Mouse (Mus musculus) gastrocnemius, adult 2 months (tissue): ENCODE data around the gene Pdgfd. TPM values are rescaled to one million over a fixed set of nuclear protein-coding genes. Genes with fewer than 3 reads are reported as not detected.

ENCODE experiments used
- DNase-seq: peaks from one replicate; pipeline ENCODE4 v3.0.0; 2022
- H3K27ac ChIP-seq: fragments of 200-600 bp; 2 replicates; pipeline ENCODE4 v1.8.1; 2022; ENCODE audit warnings: mild to moderate bottlenecking
- H3K4me3 ChIP-seq: fragments of 200-600 bp; 2 replicates; pipeline ENCODE4 v1.8.1; 2022; ENCODE audit warnings: mild to moderate bottlenecking, moderate library complexity
- CTCF ChIP-seq: fragments of 200-600 bp; IDR thresholded peaks from 2 replicates; pipeline ENCODE4 v1.8.1; 2022; ENCODE audit warnings: antibody characterized with exemption, mild to moderate bottlenecking, moderate library complexity
- intact Hi-C: fragments of 180-260 bp; cut with DNase I; formaldehyde crosslinking; loops from one replicate; pipeline ENCODE4 v1.15.1; 2025
- total RNA-seq, 2 experiments: library from RNA; stranded (reverse); gene quantifications; 2 replicates each; pipeline ENCODE4 v1.2.3; 2021

The Pdgfd gene
- total RNA-seq, 2 experiments from 2014 or later = 3.2 to 4.7 TPM

GRCm38 (mm10) chr9:6257072-6257471, 88.7 kb downstream of the Pdgfd start:
- no peak for TF ChIP-seq CTCF
- H3K27ac ChIP-seq = no peak overlapping the region
- intact Hi-C loops = no loop called here

GRCm38 (mm10) chr9:6264820-6265219, 96.4 kb downstream of the Pdgfd start:
- no peak for DNase-seq
- H3K27ac ChIP-seq = no peak overlapping the region
- no peak for TF ChIP-seq CTCF
- no peak overlapping the region for H3K4me3 ChIP-seq
- intact Hi-C loops = no loop called here

More at GRCm38 (mm10) chr9:6257072-6257471, 88.7 kb downstream of the Pdgfd start:
- no peak for DNase-seq
- H3K4me3 ChIP-seq = no peak overlapping the region

- intact Hi-C loops = no loop called here
- H3K4me3 ChIP-seq = no peak within 1 kb of the TSS
- H3K27ac ChIP-seq = no peak within 1 kb of the TSS
- no peak for TF ChIP-seq CTCF
- no peak for DNase-seq
Observed at GRCm38 (mm10) chr9:6269796-6270280, 101.5 kb downstream of the Pdgfd start, which contains the start of gene Ddi1. Gene Ddi1 (minus strand): TSS chr9:6269846.

GRCm38 (mm10) chr9:6276395-6276794, 108.0 kb downstream of the Pdgfd start:
- DNase-seq = no peak

GRCm38 (mm10) chr9:6277526-6277925, 109.1 kb downstream of the Pdgfd start:
- intact Hi-C loops = no loop called here
- no peak for DNase-seq
- Histone ChIP-seq H3K27ac (no peak overlapping the region), H3K4me3 (no peak overlapping the region)
- TF ChIP-seq CTCF = no peak

More at GRCm38 (mm10) chr9:6276395-6276794, 108.0 kb downstream of the Pdgfd start:
- no peak for TF ChIP-seq CTCF
- Histone ChIP-seq H3K27ac (no peak overlapping the region), H3K4me3 (no peak overlapping the region)
- intact Hi-C loops = no loop called here

GRCm38 (mm10) chr9:6286770-6287169, 118.4 kb downstream of the Pdgfd start:
- no peak for DNase-seq
- TF ChIP-seq CTCF = no peak
- no peak overlapping the region for H3K4me3 ChIP-seq
- H3K27ac ChIP-seq = no peak overlapping the region
- intact Hi-C loops = no loop called here

- Histone ChIP-seq H3K27ac (no peak overlapping the region), H3K4me3 (no peak overlapping the region)
- intact Hi-C loops = no loop called here
- TF ChIP-seq CTCF = no peak
- DNase-seq = no peak
Observed at GRCm38 (mm10) chr9:6289211-6289696, 120.9 kb downstream of the Pdgfd start.

- intact Hi-C loops = no loop called here
- no peak overlapping the region for H3K27ac ChIP-seq
- DNase-seq = no peak
- no peak overlapping the region for H3K4me3 ChIP-seq
- no peak for TF ChIP-seq CTCF
Observed at GRCm38 (mm10) chr9:6298547-6298946, 130.2 kb downstream of the Pdgfd start.

GRCm38 (mm10) chr9:6302050-6302449, 133.7 kb downstream of the Pdgfd start:
- TF ChIP-seq CTCF = no peak
- intact Hi-C loops = no loop called here
- H3K27ac ChIP-seq = no peak overlapping the region
- DNase-seq = no peak
- no peak overlapping the region for H3K4me3 ChIP-seq

GRCm38 (mm10) chr9:6304590-6304989, 136.2 kb downstream of the Pdgfd start:
- TF ChIP-seq CTCF = no peak
- intact Hi-C loops = no loop called here
- Histone ChIP-seq H3K27ac (no peak overlapping the region), H3K4me3 (no peak overlapping the region)
- DNase-seq = no peak

- DNase-seq = no peak
- Histone ChIP-seq H3K27ac (no peak overlapping the region), H3K4me3 (no peak overlapping the region)
- no peak for TF ChIP-seq CTCF
- intact Hi-C loops = no loop called here
Observed at GRCm38 (mm10) chr9:6305847-6306246, 137.5 kb downstream of the Pdgfd start.

GRCm38 (mm10) chr9:6317114-6317513, 148.7 kb downstream of the Pdgfd start:
- TF ChIP-seq CTCF = no peak
- no peak for DNase-seq

GRCm38 (mm10) chr9:6325408-6325807, 157.0 kb downstream of the Pdgfd start:
- H3K27ac ChIP-seq = no peak overlapping the region
- intact Hi-C loops = no loop called here
- no peak for TF ChIP-seq CTCF
- no peak overlapping the region for H3K4me3 ChIP-seq
- DNase-seq = no peak

More at GRCm38 (mm10) chr9:6317114-6317513, 148.7 kb downstream of the Pdgfd start:
- Histone ChIP-seq H3K4me3 (no peak overlapping the region), H3K27ac (no peak overlapping the region)
- intact Hi-C loops = no loop called here

- intact Hi-C loops = no loop called here
- Histone ChIP-seq H3K27ac (no peak overlapping the region), H3K4me3 (no peak overlapping the region)
- no peak for DNase-seq
- no peak for TF ChIP-seq CTCF
Observed at GRCm38 (mm10) chr9:6333499-6333898, 165.1 kb downstream of the Pdgfd start.
